Mouse (Mus musculus): ENCODE results near the gene Adh6a.

GRCm38 (mm10) chr3:138303771-138304488, 9.2 kb upstream of the Adh6a start:
- TF ChIP-seq MAX (IDR thresholded peaks at IDR 0.05; ENCODE audit: low read depth) (no peak), POLR2A (IDR thresholded peaks at IDR 0.05; ENCODE audit: insufficient read length, low read depth) (no peak)
